Mouse (Mus musculus) small intestine, adult 2 months (tissue): ENCODE results near the gene Ovch2.

Source experiments
- CTCF ChIP-seq: fragments of 200-500 bp; IDR thresholded peaks from 2 replicates; pipeline ENCODE4 v1.5.1; 2012; ENCODE audit warnings: low read depth, mild to moderate bottlenecking, control low read depth, inconsistent platforms, low read length, moderate library complexity, mixed read lengths; ENCODE audit not compliant: insufficient replicate concordance, insufficient read length; ENCODE audit errors: extremely low read depth
- POLR2A ChIP-seq: fragments of 200-500 bp; IDR thresholded peaks from 2 replicates; pipeline ENCODE4 v1.6.1; 2012; ENCODE audit warnings: low read depth, mild to moderate bottlenecking, control low read depth, inconsistent platforms, low read length, moderate library complexity

DNA sequence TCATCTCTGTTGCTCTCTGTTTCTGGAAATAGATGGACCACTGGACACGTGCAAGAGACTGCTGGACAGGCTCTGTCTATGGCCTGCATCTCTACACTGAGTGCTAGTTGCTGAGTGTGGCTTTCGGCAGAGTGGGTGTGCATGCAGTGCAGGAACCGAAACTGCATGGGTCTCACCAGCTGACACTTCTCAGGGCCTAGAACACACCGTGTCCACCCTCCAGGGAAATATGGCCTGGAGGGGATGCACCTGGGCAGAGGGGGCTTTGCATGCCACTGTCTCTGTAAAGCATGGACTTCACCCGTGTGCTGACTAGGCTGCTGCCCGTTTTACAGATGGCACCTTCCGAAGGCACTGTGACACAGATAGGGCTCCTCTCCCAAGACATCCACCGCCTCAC lies 55.0 kb downstream of the Ovch2 start:
- no peak for TF ChIP-seq POLR2A
- no peak for TF ChIP-seq CTCF
